Mouse (Mus musculus): ENCODE data around the gene Hephl1.
A peak's percentile ranks its signal among the peaks of the same experiment; 100 is the strongest.

The Hephl1 gene

DNA sequence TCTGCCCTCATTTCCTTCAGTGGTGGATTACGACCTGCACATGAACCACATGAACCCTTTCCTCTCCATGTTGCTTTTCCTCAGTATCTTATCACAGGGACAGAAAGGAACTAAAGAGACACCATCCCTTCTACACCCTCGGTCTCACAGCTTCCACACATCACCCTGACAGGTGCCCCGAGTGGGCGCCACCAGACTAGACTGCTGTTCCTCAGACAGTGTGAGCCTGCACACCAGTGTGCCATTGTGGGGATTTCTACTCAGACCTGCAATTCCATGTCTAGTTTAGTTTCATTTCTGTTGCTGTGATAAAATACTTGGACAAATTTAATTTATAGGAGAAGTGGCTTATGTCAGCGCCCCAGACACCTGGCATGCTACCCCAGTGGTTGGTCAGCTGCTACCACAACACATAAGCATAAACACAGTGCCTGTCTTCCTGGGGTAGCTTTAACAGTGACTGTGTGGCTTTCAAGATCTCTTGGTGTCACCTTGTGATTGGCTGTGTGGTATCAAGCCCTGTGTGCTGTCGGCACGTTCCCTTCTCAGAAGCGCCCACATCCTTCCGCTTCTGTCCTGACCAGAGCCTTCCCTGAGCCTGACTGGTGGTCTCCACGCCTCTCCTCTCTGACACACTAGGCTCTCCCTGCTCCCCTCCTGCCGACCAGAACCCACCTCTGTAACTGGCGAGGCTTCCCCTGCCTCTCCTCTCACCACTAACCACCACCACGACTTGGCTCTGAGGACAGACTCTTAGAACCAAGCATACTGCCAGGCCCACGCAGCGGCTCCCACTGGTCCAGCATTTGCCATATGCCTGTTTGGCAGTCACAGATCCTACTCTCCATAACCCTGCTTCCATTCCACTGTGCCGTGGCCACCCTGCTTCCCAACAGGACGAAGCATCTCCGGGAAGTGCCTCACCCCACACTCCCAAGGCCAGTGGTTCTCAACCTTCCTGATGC lies 93.8 kb downstream of the Hephl1 start:
- peak; percentile 88 for DNase-seq (ENCODE audit: low read depth, low spot score)

DNA sequence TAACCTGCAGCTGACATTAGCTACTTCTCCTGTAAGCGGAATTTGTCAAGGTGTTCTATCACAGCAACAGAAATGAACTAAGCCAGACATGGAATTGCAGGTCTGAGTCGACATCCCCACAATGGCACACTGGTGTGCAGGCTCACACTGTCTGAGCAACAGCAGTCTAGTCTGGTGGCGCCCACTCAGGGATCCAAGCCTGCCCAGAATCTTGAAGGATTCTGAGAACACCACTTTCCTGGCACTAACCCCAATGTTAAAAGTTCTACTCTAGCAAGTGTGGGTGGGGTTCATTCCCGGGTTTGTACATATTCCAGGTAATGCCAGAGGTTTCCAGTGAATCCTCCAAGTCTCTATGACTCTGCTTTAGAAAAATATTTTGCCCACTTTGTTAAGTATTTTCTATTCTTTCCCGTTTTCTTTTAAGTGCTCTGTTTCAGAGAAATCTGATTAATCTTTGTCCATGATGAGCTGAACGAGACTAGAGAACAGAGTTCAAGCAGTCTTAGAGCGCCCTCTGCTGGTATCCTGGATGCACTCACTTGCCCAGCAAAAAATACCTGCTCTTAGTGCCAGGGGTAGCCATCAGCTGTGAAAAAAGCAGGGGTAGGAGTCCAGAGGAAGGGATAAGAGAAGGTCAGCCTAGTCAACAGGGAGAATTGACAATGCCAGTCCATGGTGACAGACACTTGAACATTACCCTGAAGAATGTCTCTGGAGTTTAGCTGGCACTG lies 96.5 kb downstream of the Hephl1 start:
- peak; percentile 91 for DNase-seq (ENCODE audit: low read depth, low spot score)

DNA sequence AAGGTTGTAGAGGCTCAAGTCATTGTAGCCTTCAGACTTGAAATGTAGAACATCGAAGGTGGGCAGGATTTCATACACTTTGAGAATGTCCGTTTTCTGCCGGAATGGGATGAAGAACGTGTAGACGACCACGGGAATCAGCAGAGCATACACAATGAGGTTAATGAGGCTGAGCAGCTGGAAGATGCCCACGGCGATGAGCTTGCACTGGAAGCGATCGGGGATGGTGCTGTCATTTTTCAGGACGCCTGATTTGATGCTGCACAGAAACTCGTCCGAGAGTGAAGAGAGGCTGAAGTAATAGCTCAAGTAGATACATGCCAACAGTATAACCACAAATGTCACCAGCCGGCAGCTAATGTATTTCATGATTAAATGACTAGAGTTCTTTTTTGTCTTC lies 104.3 kb downstream of the Hephl1 start:
- DNase-seq (ENCODE audit: low read depth, low spot score): no peak

DNA sequence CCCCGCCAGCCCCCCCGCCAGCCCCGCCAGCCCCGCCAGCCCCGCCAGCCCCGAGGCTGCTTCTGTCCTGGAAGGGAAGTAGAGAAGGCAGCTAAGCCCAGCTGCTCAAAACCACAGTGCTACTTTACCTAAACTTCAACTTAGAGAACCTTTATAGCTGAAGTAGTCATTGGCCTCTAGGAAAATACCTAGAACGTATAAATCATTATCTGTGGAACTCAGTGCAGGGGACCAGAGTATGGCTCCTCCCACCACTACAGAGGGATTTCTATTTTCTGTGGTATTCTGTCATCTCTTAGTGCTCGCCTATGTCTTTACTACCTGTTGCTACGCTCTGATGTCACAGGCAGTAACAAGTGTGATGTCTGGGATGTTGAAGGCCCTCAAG lies 107.6 kb downstream of the Hephl1 start:
- no peak for DNase-seq (ENCODE audit: low read depth, low spot score)

DNA sequence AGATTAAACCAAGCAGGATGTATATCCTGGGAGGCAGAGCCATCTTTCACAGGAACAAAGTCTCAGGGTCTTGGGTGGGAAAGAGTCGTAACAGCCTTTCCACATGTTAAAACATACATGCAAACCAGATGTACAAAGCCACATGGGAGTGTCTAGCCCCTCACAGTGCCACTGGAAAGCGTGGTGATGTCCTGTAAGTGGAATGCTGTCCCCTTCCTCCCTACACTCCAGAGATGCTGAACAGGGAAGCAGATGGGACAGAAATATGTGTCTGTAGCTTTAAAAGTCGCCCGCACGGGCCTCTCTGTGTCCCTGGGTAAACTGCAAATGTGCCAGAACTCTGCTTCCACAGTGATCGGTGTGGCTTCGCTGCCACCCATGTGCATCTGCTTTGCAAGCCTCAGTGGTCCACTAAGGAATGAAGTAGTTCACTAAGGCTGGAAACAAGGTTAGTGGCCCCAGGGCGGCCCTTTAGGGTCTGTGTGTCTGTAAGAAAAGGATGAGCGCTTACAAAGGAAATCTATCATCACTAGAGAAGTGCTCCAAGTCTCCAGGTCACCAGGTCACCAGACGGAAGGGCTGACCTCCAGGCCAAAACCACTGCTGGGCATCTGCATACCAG lies 108.1 kb downstream of the Hephl1 start:
- no peak for DNase-seq (ENCODE audit: low read depth, low spot score)

DNA sequence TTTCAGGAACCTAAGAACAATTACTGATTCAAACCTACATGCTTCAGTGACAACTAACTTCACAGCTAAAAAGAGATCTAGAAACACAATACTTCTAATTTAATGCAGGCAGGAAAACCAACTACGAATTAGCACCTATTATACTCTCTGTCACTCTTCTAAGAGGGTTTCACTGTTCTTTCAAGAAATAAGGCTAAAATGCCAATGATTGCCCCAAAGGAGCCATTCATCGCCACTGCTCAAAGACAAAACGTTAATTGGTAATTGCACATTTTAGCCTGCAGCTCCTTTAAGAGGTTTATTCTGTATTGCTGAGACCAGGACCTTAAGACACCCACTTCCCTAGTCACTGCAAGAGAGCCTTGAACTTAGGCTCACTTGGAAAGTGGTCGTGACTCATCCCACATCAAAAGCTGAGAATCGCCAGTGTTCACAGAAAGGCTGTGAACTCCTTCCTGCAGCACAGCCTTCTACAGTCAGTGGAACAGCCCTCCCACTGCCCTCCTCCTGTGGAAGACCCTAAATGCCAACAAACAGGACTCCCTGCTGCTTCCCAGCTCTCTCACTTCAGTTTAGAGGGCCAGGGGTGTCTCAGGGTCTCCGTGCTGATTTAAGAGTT lies 108.8 kb downstream of the Hephl1 start:
- DNase-seq (ENCODE audit: low read depth, low spot score): peak; percentile 47
